Mouse (Mus musculus) intestine, embryonic 14.5 days (tissue): ENCODE data around the gene Zfp976. TPM values are rescaled to one million over a fixed set of nuclear protein-coding genes. Genes with fewer than 3 reads are reported as not detected.
"Not testable (repeated sequence)": the region's sequence is repeated elsewhere in the genome, so short reads cannot be mapped to it uniquely, and the experiment has no call there.

Experiments used
- ATAC-seq: fragments of 200-750 bp; cut with Nextera tagmentation; replicated peaks from 2 replicates; pipeline ENCODE4 v1.8.0; 2017; ENCODE audit warnings: low read depth, moderate number of reproducible peaks, moderate TSS enrichment, moderate library complexity; ENCODE audit not compliant: low FRiP score, low TSS enrichment
- DNase-seq: peaks from one replicate; pipeline ENCODE4 v3.0.0-alpha.2; 2018; ENCODE audit warnings: low spot score
- H3K27ac ChIP-seq: fragments of 300-500 bp; sonication (generic); 2 replicates; pipeline ENCODE4 v1.5.1; 2014; ENCODE audit warnings: low read depth, mild to moderate bottlenecking, control low read depth
- H3K27me3 ChIP-seq: fragments of 300-500 bp; sonication (generic); replicated peaks from 2 replicates; pipeline ENCODE4 v1.6.1; 2014; ENCODE audit warnings: low read length, control low read depth; ENCODE audit not compliant: control insufficient read depth, insufficient read depth
- H3K36me3 ChIP-seq: fragments of 300-500 bp; sonication (generic); 2 replicates; pipeline ENCODE4 v1.6.1; 2014; ENCODE audit warnings: low read length, control low read depth; ENCODE audit not compliant: control insufficient read depth, insufficient read depth
- H3K4me1 ChIP-seq: fragments of 300-500 bp; sonication (generic); replicated peaks from 2 replicates; pipeline ENCODE4 v1.6.1; 2014; ENCODE audit warnings: low read length, control low read depth, mixed read lengths; ENCODE audit not compliant: control insufficient read depth, insufficient read depth
- H3K4me2 ChIP-seq: fragments of 300-500 bp; sonication (generic); 2 replicates; pipeline ENCODE4 v1.6.1; 2014; ENCODE audit warnings: low read length
- H3K4me3 ChIP-seq: fragments of 300-500 bp; sonication (generic); 2 replicates; pipeline ENCODE4 v1.5.1; 2014; ENCODE audit warnings: low read depth, low read length, control low read depth, mixed read lengths
- H3K9ac ChIP-seq: fragments of 300-500 bp; sonication (generic); 2 replicates; pipeline ENCODE4 v1.6.1; 2014; ENCODE audit warnings: mild to moderate bottlenecking, low read length
- H3K9me3 ChIP-seq: fragments of 300-500 bp; sonication (generic); 2 replicates; pipeline ENCODE4 v1.6.1; 2016; ENCODE audit warnings: low read length, control low read depth; ENCODE audit not compliant: control insufficient read depth
- WGBS: fragments of 180-500 bp; shearing (Covaris S2); extraction: QIAGEN DNeasy Blood & Tissue Kit; methylation state at CpG from one replicate; pipeline ENCODE4 v1.1.7; 2014; 5-methylcytosine and 5-hydroxymethylcytosine counted together
- polyA plus RNA-seq: library from polyadenylated mRNA; unstranded; fragments of >200 nt; fragmentation: Nextera tagmentation; extraction: Ambion mirVana; gene quantifications from 2 replicates; pipeline ENCODE4 v1.2.1, GENCODE M21; 2014

Gene Zfp976
- polyA plus RNA-seq = 1.9 and 2.4 TPM in 2 replicates

GRCm38 (mm10) chr7:42642152-42643115, at the start of gene Zfp976:
Gene Zfp976 (minus strand): TSS chr7:42642588.
- H3K9me3 ChIP-seq, H3K27me3 ChIP-seq, H3K4me1 ChIP-seq, H3K36me3 ChIP-seq: not testable (repeated sequence)
- Histone ChIP-seq H3K4me3 (peak within 1 kb of the TSS; percentile 46), H3K27ac (peak within 1 kb of the TSS; percentile 22; the same call in 1 of the 2 replicates), H3K9ac (peak within 1 kb of the TSS; percentile 41), H3K4me2 (peak within 1 kb of the TSS; percentile 50)
- ATAC-seq = peak; percentile 98
- 2% methylated on average over 25 of the region's 25 CpGs for WGBS
- peak; percentile 84 for DNase-seq

GRCm38 (mm10) chr7:42680081-42680480, 37.7 kb upstream of the Zfp976 start:
- not testable (repeated sequence) for H3K4me1 ChIP-seq, H3K4me3 ChIP-seq
- 97% methylated on average over 6 of the region's 6 CpGs for WGBS

GRCm38 (mm10) chr7:42679646-42680045, 37.3 kb upstream of the Zfp976 start:
- not testable (repeated sequence) for ATAC-seq, H3K27me3 ChIP-seq, H3K4me3 ChIP-seq, H3K9ac ChIP-seq, H3K27ac ChIP-seq, DNase-seq, H3K36me3 ChIP-seq, H3K4me1 ChIP-seq, H3K9me3 ChIP-seq, H3K4me2 ChIP-seq

More at GRCm38 (mm10) chr7:42680081-42680480, 37.7 kb upstream of the Zfp976 start:
- H3K4me2 ChIP-seq, H3K9ac ChIP-seq, H3K36me3 ChIP-seq, ATAC-seq, DNase-seq, H3K27me3 ChIP-seq, H3K9me3 ChIP-seq, H3K27ac ChIP-seq: not testable (repeated sequence)

- not testable (repeated sequence) for H3K9me3 ChIP-seq, H3K27me3 ChIP-seq, H3K27ac ChIP-seq, H3K4me3 ChIP-seq, H3K36me3 ChIP-seq, H3K9ac ChIP-seq, H3K4me2 ChIP-seq, ATAC-seq, DNase-seq, H3K4me1 ChIP-seq
- 72% methylated on average over 4 of the region's 5 CpGs for WGBS
These were observed 17.8 kb upstream of the Zfp976 start for GRCm38 (mm10) chr7:42660140-42660539.

GRCm38 (mm10) chr7:42655211-42655610, 12.8 kb upstream of the Zfp976 start:
- H3K27ac ChIP-seq, H3K4me2 ChIP-seq, H3K9ac ChIP-seq, DNase-seq, H3K4me1 ChIP-seq, H3K9me3 ChIP-seq, H3K27me3 ChIP-seq, H3K36me3 ChIP-seq, H3K4me3 ChIP-seq, ATAC-seq: not testable (repeated sequence)
- 69% methylated on average over 2 of the region's 2 CpGs for WGBS

- not testable (repeated sequence) for ATAC-seq
- 14% methylated on average over 3 of the region's 3 CpGs for WGBS
These were observed 782 bp upstream of the Zfp976 start for GRCm38 (mm10) chr7:42643120-42643620.

GRCm38 (mm10) chr7:42631031-42631430, 11.4 kb downstream of the Zfp976 start:
- not testable (repeated sequence) for H3K4me2 ChIP-seq, H3K9me3 ChIP-seq, H3K4me3 ChIP-seq, DNase-seq, H3K27me3 ChIP-seq, H3K4me1 ChIP-seq, H3K9ac ChIP-seq, ATAC-seq, H3K36me3 ChIP-seq, H3K27ac ChIP-seq

More at GRCm38 (mm10) chr7:42643120-42643620, 782 bp upstream of the Zfp976 start:
- H3K36me3 ChIP-seq, H3K27me3 ChIP-seq, H3K27ac ChIP-seq, H3K9me3 ChIP-seq, H3K4me1 ChIP-seq, H3K9ac ChIP-seq: not testable (repeated sequence)
- Histone ChIP-seq H3K4me2 (peak overlapping the region; percentile 50), H3K4me3 (peak overlapping the region; percentile 46)
- peak; percentile 57 for DNase-seq

GRCm38 (mm10) chr7:42595666-42596065, 46.7 kb downstream of the Zfp976 start:
- not testable (repeated sequence) for H3K4me1 ChIP-seq, H3K4me3 ChIP-seq, H3K27ac ChIP-seq, ATAC-seq, H3K9ac ChIP-seq, H3K36me3 ChIP-seq, DNase-seq, H3K4me2 ChIP-seq, H3K27me3 ChIP-seq
- peaks cover 11% of the 10 kb centered on the region; the same call in 1 of the 2 replicates for H3K9me3 ChIP-seq
